Mouse (Mus musculus) granulocyte monocyte progenitor cell, adult 5-6 weeks (primary cell): ENCODE data around the gene Ada. TPM values are rescaled to one million over a fixed set of nuclear protein-coding genes. Genes with fewer than 3 reads are reported as not detected.
A peak's percentile ranks its signal among the peaks of the same experiment; 100 is the strongest.
"Not testable (repeated sequence)": the region's sequence is repeated elsewhere in the genome, so short reads cannot be mapped to it uniquely, and the experiment has no call there.

Experiments
- ATAC-seq: replicated peaks from 2 replicates; pipeline ENCODE4 v1.8.0; 2016; ENCODE audit warnings: mild to moderate bottlenecking, moderate TSS enrichment, inconsistent platforms; ENCODE audit not compliant: poor library complexity, severe bottlenecking
- total RNA-seq, 2 experiments: library from RNA; stranded (forward) in 1 of 2; stranded (reverse) in 1 of 2; fragments of 200-712, 200-1000 nt in 1 of 2; fragments of >200 nt in 1 of 2; fragmentation: Nextera tagmentation in 1 of 2; gene quantifications; 2 replicates each; pipeline ENCODE4 v1.2.3; 2014 to 2017

Gene Ada
- total RNA-seq, 2 experiments from 2014 or later: 17.0 to 22.8 TPM

GRCm38 (mm10) chr2:163702431-163702830 is 47.6 kb downstream of the Ada start:
- ATAC-seq: peak; percentile 14

DNA sequence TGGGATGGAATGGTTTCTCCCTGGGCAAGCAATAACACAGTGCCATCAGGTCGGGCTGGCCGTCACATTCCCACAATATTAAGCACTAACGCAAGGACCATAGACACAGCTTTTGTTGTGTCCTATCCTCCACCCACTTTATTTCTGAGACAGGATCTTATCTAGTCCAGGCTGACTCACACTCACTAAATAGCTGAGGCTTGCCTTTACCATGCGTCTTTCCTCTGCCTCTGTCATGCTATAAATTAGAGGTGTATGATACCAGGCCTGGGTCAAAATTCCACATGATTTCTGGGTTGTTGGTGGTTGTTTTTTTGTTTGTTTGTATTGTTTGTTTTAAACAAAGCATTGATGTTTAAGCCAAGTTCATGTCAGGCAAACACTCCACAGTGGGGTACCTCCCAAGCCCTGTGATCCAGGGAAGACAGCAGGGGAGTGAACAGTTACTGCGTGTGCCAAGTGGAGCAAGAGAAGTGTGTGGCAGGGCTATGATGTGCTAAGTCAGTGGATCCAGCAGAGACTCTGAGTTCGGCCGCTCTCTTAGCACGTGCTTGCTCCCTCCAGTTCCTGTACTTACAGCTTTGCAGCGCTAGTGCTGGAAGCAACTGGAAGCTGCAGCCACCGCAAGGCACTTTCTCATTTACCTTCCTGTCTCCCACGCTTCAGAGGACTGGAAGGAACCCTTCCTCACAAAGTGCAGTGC is 50.8 kb downstream of the Ada start:
- ATAC-seq: peak; percentile 25

DNA sequence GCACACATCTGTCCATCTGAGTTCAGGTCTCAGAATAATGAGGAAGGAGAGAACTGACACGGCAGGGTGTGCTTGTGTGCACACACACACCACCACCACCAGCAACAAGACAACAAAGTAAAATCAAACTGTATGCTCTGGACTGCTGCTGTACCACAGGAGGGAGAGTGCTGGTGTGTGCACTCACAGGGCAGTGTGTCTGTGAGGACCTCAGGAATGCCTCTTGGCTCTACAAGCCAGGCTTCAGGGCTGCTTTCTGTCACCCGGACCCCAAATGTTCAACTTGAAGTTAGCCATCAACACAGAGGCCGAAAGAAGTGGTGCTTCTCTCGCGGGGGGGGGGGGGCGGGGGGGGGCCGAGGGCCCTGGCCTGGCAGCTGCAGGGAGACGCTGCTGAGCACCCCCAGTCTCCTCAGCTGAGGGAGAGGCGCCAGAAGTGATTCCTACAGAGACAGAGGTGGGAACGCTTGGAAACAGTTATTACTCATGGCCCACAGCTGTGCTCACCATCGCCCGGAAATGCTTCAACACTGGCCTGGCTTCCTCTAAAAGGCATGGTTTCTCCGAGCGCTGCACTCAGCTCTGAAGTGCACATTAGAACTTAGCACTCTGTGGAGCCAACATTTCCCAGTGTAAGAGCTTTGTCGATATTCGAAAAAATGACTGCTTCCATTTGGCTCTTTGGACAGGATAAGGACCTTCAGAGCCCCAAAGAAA is 52.1 kb downstream of the Ada start:
- ATAC-seq: peak; percentile 59

- no peak for ATAC-seq
Measured at GRCm38 (mm10) chr2:163696763-163697162, 53.3 kb downstream of the Ada start.

DNA sequence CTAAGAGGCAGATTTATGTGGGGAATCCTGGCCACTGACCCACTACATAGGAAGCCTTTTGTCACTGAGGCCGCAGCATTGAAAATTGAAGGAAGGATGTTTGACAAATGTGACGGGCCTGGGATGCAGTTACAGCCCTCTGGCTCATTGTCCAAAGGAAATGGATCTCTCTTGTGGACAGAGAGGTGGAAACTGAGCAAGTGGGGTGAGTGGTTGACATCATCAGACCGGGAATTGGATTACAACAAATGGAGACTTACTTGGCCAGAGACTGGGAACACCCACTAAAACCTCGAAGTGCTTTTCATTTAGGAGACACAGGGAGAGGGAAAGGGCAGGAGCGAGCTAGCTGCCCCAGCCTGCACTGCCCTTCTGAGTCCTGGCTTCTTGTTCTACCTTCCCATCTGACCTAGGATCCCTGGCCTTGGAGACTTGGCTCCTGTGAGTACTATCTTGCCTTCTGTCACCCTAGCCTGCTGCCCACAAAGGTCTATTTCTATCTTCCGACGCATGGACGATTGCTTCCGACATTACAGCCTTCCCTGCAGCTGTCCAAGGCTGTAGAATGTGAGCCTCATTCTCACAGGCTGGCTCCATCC is 56.2 kb downstream of the Ada start:
- ATAC-seq: no peak

- ATAC-seq: no peak
Measured at GRCm38 (mm10) chr2:163692873-163693612, 57.0 kb downstream of the Ada start.

DNA sequence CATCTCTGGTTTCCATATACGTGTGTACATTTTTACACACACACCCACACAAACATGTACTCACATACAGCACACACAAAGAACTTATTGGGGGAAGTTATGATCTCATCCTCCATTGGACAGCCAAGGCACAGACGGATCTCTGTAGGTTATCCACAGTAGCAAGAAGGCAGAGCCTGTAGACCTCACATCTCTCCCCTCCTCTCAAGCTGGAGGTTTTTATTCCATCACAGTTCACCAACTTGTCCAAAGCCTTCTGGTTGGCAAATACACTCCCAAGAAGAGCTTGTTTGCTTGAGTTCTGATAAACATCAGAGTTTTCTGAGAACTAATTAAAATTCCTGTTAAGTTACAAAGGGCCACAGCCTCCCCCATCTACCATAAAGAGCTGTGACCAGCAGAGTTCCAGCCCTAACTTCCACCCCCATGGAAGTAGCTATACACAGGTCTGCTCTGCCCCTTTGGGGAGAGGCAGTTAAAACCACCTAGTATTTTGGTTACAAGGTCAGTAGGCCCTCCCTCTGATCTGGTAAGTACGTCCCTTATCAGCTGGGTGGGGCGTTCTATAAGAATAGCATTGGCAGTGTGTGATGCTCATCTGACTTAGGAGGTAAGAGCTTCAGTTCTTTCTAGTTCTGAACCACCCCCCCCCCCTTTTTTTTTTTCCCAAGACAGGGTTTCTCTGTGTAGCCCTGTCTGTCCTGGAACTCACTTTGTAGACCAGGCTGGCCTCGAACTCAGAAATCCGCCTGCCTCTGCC is 58.0 kb downstream of the Ada start:
- no peak for ATAC-seq

DNA sequence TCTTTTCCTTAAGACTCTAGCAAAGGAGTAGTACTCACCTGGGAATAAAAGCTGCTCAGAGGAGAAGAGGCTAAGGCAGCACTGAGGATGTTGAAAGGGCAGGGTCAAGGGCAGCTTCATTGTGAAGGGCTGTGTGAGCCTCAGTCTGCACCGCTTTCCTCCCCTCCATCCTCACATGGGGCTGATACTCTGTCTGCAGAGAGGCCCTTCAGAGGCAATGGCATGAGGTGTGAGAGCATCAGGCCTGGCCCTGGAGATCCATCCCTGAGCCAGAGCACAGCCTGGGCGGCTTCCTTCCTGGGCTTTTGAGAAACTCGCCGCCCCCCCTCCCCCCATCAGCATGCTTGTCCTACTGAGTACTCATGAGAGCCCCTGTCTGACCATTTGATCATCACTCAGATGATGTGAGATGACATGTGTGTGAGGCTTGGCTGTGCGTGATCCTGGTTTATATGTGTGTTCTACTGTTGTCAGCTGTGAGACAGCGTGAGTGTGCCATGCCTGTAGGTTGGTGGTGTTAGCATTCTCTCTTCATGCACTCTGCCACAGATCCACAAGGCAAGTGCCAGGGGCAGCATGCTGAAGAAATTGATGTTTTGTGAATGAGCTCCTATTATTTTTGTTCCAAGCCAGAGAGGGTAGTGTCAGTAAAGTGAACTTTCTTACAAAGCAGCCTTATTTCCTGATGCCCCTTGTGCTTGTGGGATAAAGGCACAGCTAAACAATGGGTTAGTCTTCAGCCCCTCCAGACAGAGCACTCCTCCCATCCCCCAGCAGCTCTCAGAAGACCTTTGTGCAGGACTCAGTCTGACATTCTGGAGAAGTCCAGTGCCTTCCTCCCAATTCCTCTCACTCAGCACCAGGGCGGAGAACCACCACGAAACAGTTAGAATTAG is 59.4 kb downstream of the Ada start:
- ATAC-seq: no peak

- no peak for ATAC-seq
Measured at GRCm38 (mm10) chr2:163689771-163690170, 60.3 kb downstream of the Ada start.

DNA sequence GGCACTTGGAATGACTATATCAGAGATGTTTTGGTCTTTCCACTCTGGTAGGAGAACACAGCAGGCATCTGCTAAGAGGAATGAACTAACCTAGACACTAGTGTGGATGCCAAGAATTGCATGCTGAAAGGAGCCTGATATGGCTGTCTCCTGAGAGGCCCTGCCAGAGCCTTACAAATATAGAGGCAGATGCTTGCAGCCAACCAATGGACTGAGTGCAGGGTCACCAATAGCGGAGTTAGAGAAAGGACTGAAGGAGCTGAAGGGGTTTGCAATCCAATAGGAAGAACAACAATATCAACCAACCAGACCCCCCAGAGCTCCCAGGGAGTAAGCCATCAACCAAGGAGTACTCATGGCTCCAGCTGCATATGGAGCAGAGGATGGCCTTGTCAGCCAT is 61.7 kb downstream of the Ada start:
- ATAC-seq: not testable (repeated sequence)

DNA sequence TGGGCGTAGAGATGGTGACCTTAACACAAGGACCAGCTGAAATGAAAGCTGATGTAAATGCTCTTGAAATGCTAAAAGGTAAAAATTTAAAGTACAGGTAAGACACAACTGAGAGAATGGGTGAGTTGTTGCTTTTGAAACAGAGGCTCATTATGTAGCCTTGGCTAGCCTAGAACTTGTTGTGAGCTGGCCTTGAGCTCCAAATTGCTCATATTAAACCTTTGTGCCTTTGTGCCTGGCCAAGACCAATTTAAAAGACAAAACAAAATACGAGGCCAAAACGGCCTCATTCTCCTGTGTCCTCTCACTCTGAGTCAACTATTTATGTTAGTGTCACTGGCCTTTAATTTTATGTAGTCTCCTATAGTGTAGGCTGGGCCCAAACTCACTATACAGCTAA is 63.2 kb downstream of the Ada start:
- no peak for ATAC-seq

- ATAC-seq: no peak
Measured at GRCm38 (mm10) chr2:163686233-163686632, 63.8 kb downstream of the Ada start.

GRCm38 (mm10) chr2:163685761-163686200 is 64.3 kb downstream of the Ada start:
- no peak for ATAC-seq

DNA sequence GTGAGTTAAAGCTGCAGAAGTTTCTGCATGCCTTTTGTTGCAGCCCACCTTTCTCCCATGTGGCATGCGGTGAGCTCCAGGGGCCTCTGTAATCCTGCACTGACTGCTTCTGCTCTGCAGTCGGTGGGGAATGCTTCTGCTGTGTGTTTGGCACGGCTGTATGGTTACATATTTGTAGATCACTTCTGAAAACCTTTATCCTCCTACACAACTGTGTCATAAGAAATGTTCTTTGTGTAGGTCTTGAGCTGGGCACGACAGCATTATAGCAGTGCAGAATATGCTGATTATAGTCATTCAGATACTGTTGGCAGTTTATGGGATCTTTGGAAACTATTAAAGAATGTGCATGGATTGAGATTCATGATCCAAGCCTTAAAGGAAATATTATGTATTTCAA is 64.8 kb downstream of the Ada start:
- no peak for ATAC-seq

GRCm38 (mm10) chr2:163682344-163682743 is 67.7 kb downstream of the Ada start:
- no peak for ATAC-seq

GRCm38 (mm10) chr2:163676745-163677144 is 73.3 kb downstream of the Ada start:
- ATAC-seq: peak; percentile 87
